Mouse (Mus musculus): ENCODE measurements at regions not wholly inside any gene's neighbourhood (a gene's known extent, or its start where the extent isn't known, plus 50 kb on each side); places are given as distances from the start of the nearest gene placed in this dataset.
"Not testable (repeated sequence)": the region's sequence is repeated elsewhere in the genome, so short reads cannot be mapped to it uniquely, and the experiment has no call there.

GRCm38 (mm10) chr4:89621260-89621659, 58.0 kb upstream of the Dmrta1 start:
- no peak for DNase-seq (ENCODE audit: low spot score)

GRCm38 (mm10) chr4:89604721-89605120, 74.5 kb upstream of the Dmrta1 start:
- no peak for DNase-seq (ENCODE audit: low spot score)

GRCm38 (mm10) chr4:89575529-89575928, 103.7 kb upstream of the Dmrta1 start:
- DNase-seq (ENCODE audit: low spot score): peak; percentile 13

GRCm38 (mm10) chr4:89554711-89555466, 124.3 kb upstream of the Dmrta1 start:
- DNase-seq (ENCODE audit: low spot score): no peak

- no peak for DNase-seq (ENCODE audit: low spot score)
These were observed 126.7 kb upstream of the Dmrta1 start for GRCm38 (mm10) chr4:89552556-89552955.

GRCm38 (mm10) chr4:89550515-89550914, 128.7 kb upstream of the Dmrta1 start:
- DNase-seq (ENCODE audit: low spot score): no peak

GRCm38 (mm10) chr4:89532462-89532861, 146.8 kb upstream of the Dmrta1 start:
- DNase-seq (ENCODE audit: low spot score): peak; percentile 18

GRCm38 (mm10) chr4:89530050-89530911, 149.0 kb upstream of the Dmrta1 start:
- no peak for DNase-seq (ENCODE audit: low spot score)

- no peak for DNase-seq (ENCODE audit: low spot score)
These were observed 151.3 kb upstream of the Dmrta1 start for GRCm38 (mm10) chr4:89527966-89528365.

GRCm38 (mm10) chr4:89527326-89527725, 151.9 kb upstream of the Dmrta1 start:
- DNase-seq (ENCODE audit: low spot score): no peak

GRCm38 (mm10) chr4:89525525-89525924, 153.7 kb upstream of the Dmrta1 start:
- DNase-seq (ENCODE audit: low spot score): not testable (repeated sequence)

- DNase-seq (ENCODE audit: low spot score): peak; percentile 46
These were observed 154.7 kb upstream of the Dmrta1 start for GRCm38 (mm10) chr4:89524260-89525200.

GRCm38 (mm10) chr4:89523423-89524259, 155.6 kb upstream of the Dmrta1 start:
- no peak for DNase-seq (ENCODE audit: low spot score)

- no peak for DNase-seq (ENCODE audit: low spot score)
These were observed 161.2 kb upstream of the Dmrta1 start for GRCm38 (mm10) chr4:89518027-89518426.

- DNase-seq (ENCODE audit: low spot score): no peak
These were observed 163.3 kb upstream of the Dmrta1 start for GRCm38 (mm10) chr4:89515823-89516411.

GRCm38 (mm10) chr4:89514981-89515380, 164.3 kb upstream of the Dmrta1 start:
- no peak for DNase-seq (ENCODE audit: low spot score)

GRCm38 (mm10) chr4:89510593-89510992, 168.6 kb upstream of the Dmrta1 start:
- no peak for DNase-seq (ENCODE audit: low spot score)

- DNase-seq (ENCODE audit: low spot score): no peak
These were observed 169.4 kb upstream of the Dmrta1 start for GRCm38 (mm10) chr4:89509655-89510391.

GRCm38 (mm10) chr4:89508103-89508763, 171.0 kb upstream of the Dmrta1 start:
- no peak for DNase-seq (ENCODE audit: low spot score)

Data from ovary, postnatal 14 days (tissue).